In the genomic region with DNA sequence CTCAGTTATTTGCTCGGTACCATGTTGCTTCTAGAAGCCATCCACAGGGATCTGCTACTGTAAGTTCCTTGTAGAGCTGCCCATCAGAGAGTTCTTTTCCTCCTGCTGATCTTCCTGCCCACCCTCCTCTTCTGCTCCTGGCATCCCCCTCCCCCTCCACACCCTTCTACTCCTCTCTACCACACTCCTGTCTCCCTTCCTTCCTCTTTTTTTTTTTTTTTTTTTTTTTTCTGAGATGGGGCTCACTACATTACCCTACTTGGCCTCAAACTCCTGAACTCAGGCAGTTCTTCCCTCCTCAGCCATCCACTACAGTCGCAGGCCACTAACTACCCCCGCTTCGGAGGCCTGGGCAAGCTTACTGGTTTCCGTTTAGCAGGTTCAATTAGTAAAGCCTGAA, we compare ENCODE assay signal across 38 mouse cellular contexts. TPM values are rescaled to one million over a fixed set of nuclear protein-coding genes. Genes with fewer than 3 reads are reported as not detected.
"Had no signal": no experiment of that assay in that cellular context is flagged by ENCODE, and none has a peak within 500 bp of the region (broad histone marks: within the 10 kb centered on the region; RNA-seq: fewer than 3 reads in every experiment).

No protein-coding gene starts in this region.

- H3K9me3 ChIP-seq: heart, embryonic 13.5 days; heart, embryonic 15.5 days; hindbrain, embryonic 10.5 days; hindbrain, embryonic 12.5 days; kidney, embryonic 15.5 days; limb, embryonic 13.5 days; limb, embryonic 15.5 days; liver, embryonic 12.5 days had no signal

- ATAC-seq: hindbrain, embryonic 16.5 days; intestine, embryonic 16.5 days; liver, embryonic 12.5 days had no signal

- H3K4me1 ChIP-seq: hindbrain, embryonic 12.5 days; kidney, embryonic 15.5 days; limb, embryonic 13.5 days; limb, embryonic 15.5 days; liver, embryonic 12.5 days had no signal

- H3K4me2 ChIP-seq: heart, embryonic 11.5 days; heart, embryonic 13.5 days; heart, embryonic 15.5 days; hindbrain, embryonic 12.5 days; hindbrain, embryonic 14.5 days; kidney, embryonic 15.5 days; limb, embryonic 13.5 days; limb, embryonic 15.5 days; liver, embryonic 12.5 days had no signal

- DNase-seq: gastrocnemius, adult 2 months; gastrocnemius, postnatal 10 days; gastrocnemius, postnatal 25 days; heart, adult 11 months; heart, adult 2 months; heart, postnatal 14 days; heart, postnatal 36 days; kidney, adult 11 months; kidney, adult 2 months; kidney, adult 9 months; kidney, postnatal 25 days; kidney, postnatal 4 days; layer of hippocampus, adult 9-11 months; layer of hippocampus, postnatal 36 days; left cerebral cortex, postnatal 4 days had no signal

- H3K36me3 ChIP-seq: heart, embryonic 13.5 days; heart, embryonic 15.5 days; hindbrain, embryonic 10.5 days; hindbrain, embryonic 12.5 days; kidney, embryonic 15.5 days; limb, embryonic 13.5 days; limb, embryonic 15.5 days; liver, embryonic 12.5 days had no signal

- H3K27me3 ChIP-seq: heart, embryonic 15.5 days; hindbrain, embryonic 12.5 days; kidney, embryonic 15.5 days; limb, embryonic 13.5 days; limb, embryonic 15.5 days; liver, embryonic 12.5 days had no signal

- H3K4me3 ChIP-seq: gastrocnemius, adult 2 months; heart, adult 2 months; heart, embryonic 13.5 days; heart, embryonic 15.5 days; hindbrain, embryonic 10.5 days; hindbrain, embryonic 12.5 days; kidney, embryonic 15.5 days; layer of hippocampus, adult 2 months; limb, embryonic 13.5 days; limb, embryonic 15.5 days; liver, embryonic 12.5 days had no signal

- H3K9ac ChIP-seq: heart, embryonic 13.5 days; heart, embryonic 15.5 days; hindbrain, embryonic 12.5 days; hindbrain, embryonic 14.5 days; kidney, embryonic 15.5 days; limb, embryonic 13.5 days; limb, embryonic 15.5 days; liver, embryonic 12.5 days; liver, embryonic 14.5 days had no signal

- H3K27ac ChIP-seq: gastrocnemius, adult 2 months; heart, adult 2 months; heart, embryonic 13.5 days; heart, embryonic 15.5 days; hindbrain, embryonic 10.5 days; hindbrain, embryonic 12.5 days; hindbrain, embryonic 14.5 days; kidney, embryonic 15.5 days; kidney, postnatal 0 days; layer of hippocampus, adult 2 months; limb, embryonic 13.5 days; limb, embryonic 15.5 days; liver, embryonic 12.5 days; liver, embryonic 14.5 days had no signal

RNA-seq across cellular contexts. Expression of a gene that starts 18.3 kb away (rescaled TPM):
- total RNA-seq: gastrocnemius, adult 2 months; heart, adult 2 months; heart, postnatal 14 days; heart, postnatal 36 days; layer of hippocampus, adult 2 months; layer of hippocampus, postnatal 14 days; layer of hippocampus, postnatal 36 days; left cerebral cortex, adult 18-20 months; left cerebral cortex, adult 8-10 months; left cerebral cortex, postnatal 10 days; left cerebral cortex, postnatal 4 days; liver, adult 2 months had no signal
- polyA plus RNA-seq: heart, adult 2 months; heart, embryonic 13.5 days; heart, postnatal 0 days; hindbrain, embryonic 10.5 days; hindbrain, embryonic 14.5 days; intestine, embryonic 14.5 days; limb, embryonic 11.5 days; liver, adult 2 months; liver, embryonic 12.5 days; liver, embryonic 14.5 days had no signal
